Mouse (Mus musculus) small intestine, adult 2 months (tissue): Measurements from ENCODE around the gene Tmem221. TPM values are rescaled to one million over a fixed set of nuclear protein-coding genes. Genes with fewer than 3 reads are reported as not detected.

Experiments used
- H3K27ac ChIP-seq: fragments of 200-500 bp; 2 replicates; pipeline ENCODE4 v1.5.1; 2012; ENCODE audit warnings: low read depth, low read length, control low read depth, inconsistent platforms; ENCODE audit not compliant: insufficient read depth
- H3K27me3 ChIP-seq: fragments of 200-500 bp; 2 replicates; pipeline ENCODE4 v1.6.1; 2012; ENCODE audit warnings: mild to moderate bottlenecking, moderate library complexity, low read length, inconsistent platforms; ENCODE audit not compliant: control insufficient read depth, insufficient read depth
- H3K36me3 ChIP-seq: fragments of 200-500 bp; 2 replicates; pipeline ENCODE4 v1.6.1; 2012; ENCODE audit warnings: mild to moderate bottlenecking, low read length, control low read depth, inconsistent platforms; ENCODE audit not compliant: control insufficient read depth, insufficient read depth
- H3K4me1 ChIP-seq: fragments of 200-500 bp; 2 replicates; pipeline ENCODE4 v1.6.1; 2012; ENCODE audit warnings: low read length, inconsistent platforms, mixed read lengths; ENCODE audit not compliant: control insufficient read depth, insufficient read depth, insufficient read length
- H3K4me3 ChIP-seq: fragments of 200-500 bp; 2 replicates; pipeline ENCODE4 v1.5.1; 2012; ENCODE audit warnings: low read depth, mild to moderate bottlenecking, control low read depth, inconsistent platforms, low read length, moderate library complexity
- CTCF ChIP-seq: fragments of 200-500 bp; IDR thresholded peaks from 2 replicates; pipeline ENCODE4 v1.5.1; 2012; ENCODE audit warnings: low read depth, mild to moderate bottlenecking, control low read depth, inconsistent platforms, low read length, moderate library complexity, mixed read lengths; ENCODE audit not compliant: insufficient replicate concordance, insufficient read length; ENCODE audit errors: extremely low read depth
- POLR2A ChIP-seq: fragments of 200-500 bp; IDR thresholded peaks from 2 replicates; pipeline ENCODE4 v1.6.1; 2012; ENCODE audit warnings: low read depth, mild to moderate bottlenecking, control low read depth, inconsistent platforms, low read length, moderate library complexity
- WGBS: fragments of 180-500 bp; shearing (Covaris S2); methylation state at CpG from one replicate; pipeline ENCODE4 v1.1.7; 2018; 5-methylcytosine and 5-hydroxymethylcytosine counted together
- polyA plus RNA-seq: library from polyadenylated mRNA; depleted of rRNA; stranded (reverse); fragments of >200 nt; gene quantifications from 2 replicates; pipeline ENCODE4 v1.2.3, GENCODE M21; 2012

Gene Tmem221
- polyA plus RNA-seq, 1 experiment: 0.62 TPM

DNA sequence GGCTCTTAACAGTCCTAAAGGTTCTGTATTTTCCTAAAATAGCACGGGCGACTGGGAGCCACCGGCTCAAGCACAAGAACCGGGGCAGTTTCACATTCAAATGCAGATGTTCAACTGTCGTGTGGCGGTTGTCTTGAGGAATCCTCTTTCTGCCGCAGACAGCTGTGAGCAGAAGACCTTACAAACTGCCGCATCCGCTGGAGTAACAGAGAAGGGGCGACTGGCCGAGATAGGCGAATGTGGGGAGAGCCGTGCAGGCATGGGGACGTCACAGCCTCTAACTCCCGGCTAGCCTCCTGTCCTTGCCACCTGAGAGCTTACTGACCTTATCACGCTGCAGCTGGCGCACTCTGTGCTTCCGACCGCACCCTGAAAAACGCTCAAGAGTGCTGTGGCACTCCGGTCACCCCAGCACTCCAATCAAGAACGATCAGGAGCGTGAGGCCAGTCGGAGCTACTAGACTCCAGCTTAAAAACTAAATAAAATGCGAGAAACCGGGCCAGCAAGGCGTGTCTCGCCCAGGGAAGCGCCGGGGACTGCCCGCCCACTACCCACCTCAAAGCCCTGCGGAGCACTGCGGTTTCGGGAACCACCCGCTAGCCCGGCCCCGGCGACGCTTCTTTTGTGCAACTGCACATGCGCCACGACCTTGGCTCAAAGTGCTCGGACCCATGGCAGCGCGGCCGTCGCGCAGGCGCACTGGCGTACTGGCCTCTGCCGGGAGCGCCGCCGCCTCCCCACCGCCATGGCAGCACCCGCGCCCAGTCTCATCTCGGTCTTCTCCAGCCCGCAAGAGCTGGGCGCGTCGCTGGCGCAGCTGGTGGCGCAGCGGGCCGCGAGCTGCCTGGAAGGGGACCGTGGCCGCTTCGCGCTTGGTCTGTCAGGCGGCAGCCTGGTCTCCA lies 33.1 kb upstream of the Tmem221 start, which contains the start of gene Pgls:
Gene Pgls, plus strand, starts transcription at position 706 of the 903 bp plus-strand sequence.
- under 1% methylated on average over 71 of the region's 71 CpGs for WGBS
- peaks cover 15% of the 10 kb centered on the region for H3K4me1 ChIP-seq
- no peaks in the 10 kb centered on the region for H3K36me3 ChIP-seq
- peak within 1 kb of the TSS; percentile 80 for H3K4me3 ChIP-seq
- H3K27ac ChIP-seq: peak within 1 kb of the TSS; percentile 94
- H3K27me3 ChIP-seq: no peaks in the 10 kb centered on the region; the same call in 1 of the 2 replicates
- TF ChIP-seq CTCF (no peak), POLR2A (peak; percentile 86)

DNA sequence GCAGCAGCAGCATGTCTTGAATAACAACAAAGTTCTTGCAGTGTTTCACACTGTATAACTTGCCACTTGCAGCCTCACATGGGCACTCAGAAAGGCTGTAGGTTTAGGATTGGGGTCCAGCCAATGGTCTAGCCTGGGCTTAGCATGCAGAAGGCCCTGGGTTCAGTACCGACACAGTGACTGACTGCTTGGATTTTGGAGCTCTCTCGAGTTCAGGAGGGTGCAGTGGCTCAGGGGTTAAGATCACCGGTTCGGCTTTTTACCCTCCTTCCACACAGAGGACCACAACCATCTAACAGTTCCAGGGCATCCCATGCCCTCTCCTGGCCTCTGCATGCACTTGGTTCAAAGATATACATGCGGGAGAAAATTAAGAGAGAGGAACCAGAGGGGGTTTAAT lies 32.3 kb upstream of the Tmem221 start:
- Histone ChIP-seq H3K27ac (peak overlapping the region; percentile 94), H3K4me1 (peaks cover 15% of the 10 kb centered on the region), H3K27me3 (no peaks in the 10 kb centered on the region; the same call in 1 of the 2 replicates), H3K4me3 (peak overlapping the region; percentile 80), H3K36me3 (no peaks in the 10 kb centered on the region)
- TF ChIP-seq CTCF (no peak), POLR2A (no peak)
- WGBS: 30% methylated on average over 5 of the region's 5 CpGs

DNA sequence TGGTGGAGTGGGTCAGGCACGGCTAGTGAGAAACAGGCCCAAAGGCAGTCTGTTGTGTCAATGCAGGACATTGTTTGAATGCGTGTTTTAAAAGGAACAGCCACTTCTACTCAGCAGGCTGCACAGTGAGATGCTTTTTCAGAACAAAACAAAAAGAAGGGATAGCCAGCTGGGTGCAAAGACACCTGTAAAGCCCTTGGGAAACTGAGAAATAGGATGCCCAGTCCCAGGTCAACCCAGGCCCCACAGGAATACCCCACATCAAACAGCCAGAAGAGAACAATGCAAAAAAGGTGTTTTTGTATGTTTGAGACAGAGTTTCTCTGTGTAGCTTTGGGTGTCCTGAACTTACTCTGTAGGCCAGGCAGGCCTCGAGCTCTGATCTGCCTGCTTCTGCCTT lies 30.1 kb upstream of the Tmem221 start:
- Histone ChIP-seq H3K4me1 (peaks cover 15% of the 10 kb centered on the region), H3K27me3 (no peaks in the 10 kb centered on the region), H3K4me3 (no peak overlapping the region), H3K27ac (no peak overlapping the region), H3K36me3 (no peaks in the 10 kb centered on the region; the same call in 1 of the 2 replicates)
- TF ChIP-seq CTCF: no peak
- no peak for TF ChIP-seq POLR2A
- 87% methylated on average over 3 of the region's 3 CpGs for WGBS

DNA sequence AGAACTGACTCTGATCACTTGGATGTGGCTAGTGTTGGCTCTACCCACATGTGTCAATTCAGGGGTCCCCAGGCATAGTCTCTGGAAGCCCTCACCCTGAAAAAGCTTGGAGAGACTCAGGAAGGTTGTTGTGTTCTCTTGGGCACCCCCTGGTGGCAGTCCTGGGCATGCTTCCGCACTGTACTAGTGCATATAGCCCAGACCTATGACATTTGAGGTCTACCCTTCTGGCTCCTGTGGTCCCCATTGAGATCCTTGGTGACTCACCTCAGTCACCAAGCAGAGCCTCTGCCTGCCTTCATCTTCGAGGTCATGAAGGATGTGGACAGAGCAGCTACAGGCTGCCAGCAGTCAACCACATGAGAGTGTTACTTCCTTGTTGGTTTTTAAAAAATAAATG lies 28.2 kb upstream of the Tmem221 start:
- TF ChIP-seq POLR2A (no peak), CTCF (peak; percentile 76; the same call in 1 of the 2 replicates)
- Histone ChIP-seq H3K4me1 (peaks cover 7% of the 10 kb centered on the region; the same call in 1 of the 2 replicates), H3K27ac (no peak overlapping the region), H3K4me3 (no peak overlapping the region), H3K36me3 (no peaks in the 10 kb centered on the region; the same call in 1 of the 2 replicates), H3K27me3 (no peaks in the 10 kb centered on the region)
- WGBS: 78% methylated on average over 2 of the region's 2 CpGs

- H3K4me3 ChIP-seq: no peak overlapping the region
- H3K36me3 ChIP-seq: no peaks in the 10 kb centered on the region; the same call in 1 of the 2 replicates
- no peak overlapping the region for H3K27ac ChIP-seq
- peaks cover 5% of the 10 kb centered on the region for H3K4me1 ChIP-seq
- H3K27me3 ChIP-seq: no peaks in the 10 kb centered on the region
- no peak for TF ChIP-seq CTCF
- no peak for TF ChIP-seq POLR2A
- WGBS: 84% methylated on average over 8 of the region's 9 CpGs
These were observed 21.5 kb upstream of the Tmem221 start for GRCm38 (mm10) chr8:71580201-71580600.

GRCm38 (mm10) chr8:71579476-71579875 lies 20.8 kb upstream of the Tmem221 start:
- Histone ChIP-seq H3K27me3 (no peaks in the 10 kb centered on the region), H3K27ac (no peak overlapping the region), H3K4me1 (peaks cover 5% of the 10 kb centered on the region), H3K36me3 (no peaks in the 10 kb centered on the region; the same call in 1 of the 2 replicates), H3K4me3 (no peak overlapping the region)
- 83% methylated on average over 14 of the region's 14 CpGs for WGBS
- no peak for TF ChIP-seq CTCF

DNA sequence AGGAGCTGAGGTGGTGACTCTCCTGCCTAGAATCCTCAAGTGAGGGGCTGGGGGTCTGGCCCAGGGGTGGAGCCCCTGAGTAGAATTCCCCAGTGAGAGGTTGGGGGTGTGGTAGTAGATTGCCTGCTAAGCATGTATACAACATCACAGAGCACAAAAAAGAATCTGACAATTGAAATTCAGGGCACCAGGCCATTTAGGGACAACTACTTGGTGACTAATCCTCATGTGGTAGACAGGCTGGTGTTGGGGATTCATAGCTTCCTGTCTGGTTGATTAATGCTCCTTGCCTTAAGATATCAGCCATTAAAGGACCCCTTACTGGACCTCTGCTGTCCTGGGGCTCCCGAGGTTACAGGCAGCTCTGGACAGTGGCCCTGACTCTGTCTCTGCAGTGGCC lies 20.3 kb upstream of the Tmem221 start:
- H3K4me3 ChIP-seq: no peak overlapping the region
- H3K27ac ChIP-seq: no peak overlapping the region
- TF ChIP-seq POLR2A (no peak), CTCF (no peak)
- no peaks in the 10 kb centered on the region for H3K27me3 ChIP-seq
- 71% methylated on average over 1 of the region's 1 CpGs for WGBS
- H3K36me3 ChIP-seq: no peaks in the 10 kb centered on the region
- peaks cover 5% of the 10 kb centered on the region for H3K4me1 ChIP-seq
